Mouse (Mus musculus) cortical plate, adult 2 months (tissue): ENCODE results near the gene Cep57l1.

Source experiments
- CTCF ChIP-seq: fragments of 200-500 bp; IDR thresholded peaks from 2 replicates; pipeline ENCODE4 v1.5.1; 2011; ENCODE audit warnings: mild to moderate bottlenecking, control low read depth, low read length; ENCODE audit not compliant: insufficient read depth; ENCODE audit errors: extremely low read depth
- POLR2A ChIP-seq: fragments of 200-500 bp; IDR thresholded peaks from 2 replicates; pipeline ENCODE4 v1.6.1; 2011; ENCODE audit warnings: mild to moderate bottlenecking, low read length, control low read depth; ENCODE audit not compliant: insufficient read depth; ENCODE audit errors: extremely low read depth

DNA sequence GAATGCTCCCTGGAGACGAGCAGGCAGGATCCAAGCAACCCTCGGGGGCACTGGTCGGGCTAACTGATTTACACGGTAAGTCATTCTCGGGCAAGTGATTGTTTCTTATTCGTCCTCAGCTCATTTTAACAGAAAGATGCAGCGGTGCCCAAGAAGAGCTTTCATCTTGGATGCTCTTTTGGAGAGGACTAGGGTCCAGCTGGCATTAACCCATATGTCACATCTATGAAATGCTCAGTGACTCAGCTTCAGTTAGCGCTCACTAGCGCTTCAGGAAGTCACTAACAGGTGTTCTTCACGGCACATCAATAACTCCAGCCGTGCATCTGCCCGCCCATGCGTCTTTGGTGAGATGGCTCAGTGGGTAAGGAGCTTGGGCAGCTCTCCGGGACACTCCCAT, 94.1 kb downstream of the Cep57l1 start:
- TF ChIP-seq CTCF (no peak), POLR2A (no peak)
